9 mouse cellular contexts compared by ENCODE assay signal in the genomic region with DNA sequence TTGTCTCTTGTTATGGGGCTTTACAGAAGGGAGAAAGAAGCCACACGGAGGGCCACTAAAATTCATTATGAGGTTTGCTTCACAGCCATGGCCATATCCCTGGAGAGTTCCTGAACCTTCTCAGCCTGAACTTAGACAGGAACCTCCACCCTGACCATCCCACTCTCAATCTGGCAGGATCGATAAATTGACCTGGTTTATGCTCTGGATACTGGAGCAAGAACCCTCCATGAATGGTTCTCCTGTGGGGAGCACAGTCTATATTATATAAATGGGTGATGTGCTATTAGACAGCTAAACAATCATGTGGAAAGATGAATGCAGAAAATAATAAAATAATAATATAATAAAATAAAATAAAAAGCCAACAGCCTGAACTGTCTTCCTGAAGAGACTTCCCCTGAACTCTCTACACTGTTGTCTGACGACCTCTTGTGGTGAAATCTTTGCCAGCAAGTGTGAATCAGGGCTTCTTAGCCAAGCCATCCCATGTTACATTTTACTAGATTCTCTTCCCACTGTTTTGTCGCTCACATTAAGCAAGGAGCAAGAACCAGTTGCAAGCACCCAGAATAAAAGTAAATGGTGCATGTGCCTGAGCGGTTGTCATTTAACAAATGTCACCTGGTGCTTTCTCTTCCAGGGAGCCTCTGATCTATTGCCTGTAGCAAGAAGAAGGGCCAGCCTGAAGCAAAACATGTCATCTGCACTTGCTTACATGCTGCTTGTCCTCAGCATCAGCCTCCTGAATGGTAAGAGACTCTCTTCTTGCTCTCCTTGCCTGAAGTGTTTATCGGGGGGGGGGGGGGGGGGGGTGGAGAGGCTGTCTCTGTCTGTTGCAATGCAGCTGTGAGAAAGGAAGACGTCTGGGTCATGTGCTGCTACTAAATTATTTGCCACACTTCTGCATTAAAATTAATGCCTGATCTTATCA. TPM values are rescaled to one million over a fixed set of nuclear protein-coding genes. Genes with fewer than 3 reads are reported as not detected.
DNase-seq lines count a peak whose midpoint lies in the region; ATAC-seq lines count a peak whose summit lies in the region.
"Had no signal": no experiment of that assay in that cellular context is flagged by ENCODE, and none has a peak within 500 bp of the region (broad histone marks: within the 10 kb centered on the region; RNA-seq: fewer than 3 reads in every experiment).

No protein-coding gene starts in this region.

- H3K4me1 ChIP-seq in heart, embryonic 12.5 days (replicated peaks), result no peaks in the 10 kb centered on the region
- H3K4me1 ChIP-seq in embryonic facial prominence, embryonic 14.5 days (ENCODE audit: control insufficient read depth, insufficient read depth, low read length), result no peaks in the 10 kb centered on the region
- H3K4me1 ChIP-seq in neural tube, embryonic 13.5 days (replicated peaks), result no peaks in the 10 kb centered on the region
- H3K4me1 ChIP-seq: megakaryocyte, embryonic 14.5 days had no signal

- DNase-seq in heart, adult 8-10 months (ENCODE audit: low spot score), result peak; percentile 41
- DNase-seq in adrenal gland, adult (ENCODE audit: inconsistent age in 2 of 2, low spot score in 1 of 2), result peak; percentile 74 to 91
- DNase-seq in embryonic facial prominence, embryonic 14.5 days (ENCODE audit: low spot score), result peak; percentile 65
- peak; percentile 10 for DNase-seq in hindlimb bud, embryonic 11.5 days (ENCODE audit: extremely low spot score, low read depth, low spot score)
- peak; percentile 52 to 56 for DNase-seq in left cerebral cortex, postnatal 10 days (ENCODE audit: extremely low spot score in 1 of 2, low spot score in 2 of 2)
- peak; percentile 6 to 12 for DNase-seq in thymus, postnatal 36 days

- H3K9ac ChIP-seq in heart, embryonic 12.5 days, result no peak overlapping the region
- H3K9ac ChIP-seq in embryonic facial prominence, embryonic 14.5 days (ENCODE audit: low read depth, low read length), result no peak overlapping the region
- H3K9ac ChIP-seq in neural tube, embryonic 13.5 days, result no peak overlapping the region

- no peak overlapping the region for H3K4me3 ChIP-seq in heart, embryonic 12.5 days
- no peak overlapping the region for H3K4me3 ChIP-seq in embryonic facial prominence, embryonic 14.5 days (ENCODE audit: low read depth, low read length)
- no peak overlapping the region for H3K4me3 ChIP-seq in neural tube, embryonic 13.5 days
- H3K4me3 ChIP-seq: megakaryocyte, embryonic 14.5 days had no signal

- H3K27me3 ChIP-seq in heart, embryonic 12.5 days (replicated peaks), result no peaks in the 10 kb centered on the region
- no peaks in the 10 kb centered on the region for H3K27me3 ChIP-seq in embryonic facial prominence, embryonic 14.5 days (replicated peaks; ENCODE audit: control insufficient read depth, insufficient read depth, low read length)
- H3K27me3 ChIP-seq in neural tube, embryonic 13.5 days, result no peaks in the 10 kb centered on the region
- H3K27me3 ChIP-seq: megakaryocyte, embryonic 14.5 days had no signal

- no peaks in the 10 kb centered on the region for H3K36me3 ChIP-seq in heart, embryonic 12.5 days
- no peaks in the 10 kb centered on the region for H3K36me3 ChIP-seq in embryonic facial prominence, embryonic 14.5 days (ENCODE audit: control insufficient read depth, insufficient read depth, low read length)
- H3K36me3 ChIP-seq in neural tube, embryonic 13.5 days, result no peaks in the 10 kb centered on the region

- WGBS in heart, embryonic 12.5 days, result 50% methylated on average over 7 of the region's 7 CpGs
- 51% methylated on average over 6 of the region's 7 CpGs for WGBS in embryonic facial prominence, embryonic 14.5 days
- 53% methylated on average over 7 of the region's 7 CpGs for WGBS in neural tube, embryonic 13.5 days

- intact Hi-C loops in left cerebral cortex, postnatal 10 days (cut with DNase I), result loop anchor here (5.0 kb wide), 1 partner anchor 856 kb away; no protein-coding TSS in a partner anchor

- H3K27ac ChIP-seq in heart, embryonic 12.5 days (ENCODE audit: poor library complexity, severe bottlenecking), result no peak overlapping the region
- H3K27ac ChIP-seq in embryonic facial prominence, embryonic 14.5 days (replicated peaks; ENCODE audit: low read depth, low read length), result no peak overlapping the region
- H3K27ac ChIP-seq in neural tube, embryonic 13.5 days (replicated peaks), result no peak overlapping the region

- no peak overlapping the region for H3K4me2 ChIP-seq in heart, embryonic 12.5 days
- no peak overlapping the region for H3K4me2 ChIP-seq in embryonic facial prominence, embryonic 14.5 days (ENCODE audit: low read depth, low read length)
- no peak overlapping the region for H3K4me2 ChIP-seq in neural tube, embryonic 13.5 days

- no peak for ATAC-seq in heart, embryonic 12.5 days (ENCODE audit: insufficient number of reproducible peaks, low FRiP score)
- ATAC-seq in embryonic facial prominence, embryonic 14.5 days (ENCODE audit: low read depth), result no peak
- peak; percentile 32 for ATAC-seq in neural tube, embryonic 13.5 days (ENCODE audit: low read depth)

- H3K9me3 ChIP-seq in heart, embryonic 12.5 days (replicated peaks), result no peaks in the 10 kb centered on the region
- H3K9me3 ChIP-seq in embryonic facial prominence, embryonic 14.5 days (ENCODE audit: control insufficient read depth, low read length), result no peaks in the 10 kb centered on the region
- no peaks in the 10 kb centered on the region for H3K9me3 ChIP-seq in neural tube, embryonic 13.5 days
- H3K9me3 ChIP-seq: megakaryocyte, embryonic 14.5 days had no signal

RNA-seq across cellular contexts. Expression of gene Gm21973, which starts 11.4 kb away (rescaled TPM):
- total RNA-seq in heart, adult 8-10 months (2022), result not detected
- not detected in 2 replicates for polyA plus RNA-seq in heart, embryonic 12.5 days (2016; fragmentation: Nextera tagmentation; extraction: Ambion mirVana)
- polyA plus RNA-seq in embryonic facial prominence, embryonic 14.5 days (2014; fragmentation: Nextera tagmentation; extraction: Ambion mirVana), result not detected in 2 replicates
- total RNA-seq in left cerebral cortex, postnatal 10 days (2021), result not detected
- not detected in 2 replicates for polyA plus RNA-seq in neural tube, embryonic 13.5 days (2015; fragmentation: Nextera tagmentation; extraction: Ambion mirVana)

RNA-seq across cellular contexts. Expression of gene Agxt2, which starts 44.5 kb away (rescaled TPM):
- not detected for total RNA-seq in heart, adult 8-10 months (2022)
- polyA plus RNA-seq in heart, embryonic 12.5 days (2016; fragmentation: Nextera tagmentation; extraction: Ambion mirVana), result not detected in 2 replicates
- not detected in 2 replicates for polyA plus RNA-seq in embryonic facial prominence, embryonic 14.5 days (2014; fragmentation: Nextera tagmentation; extraction: Ambion mirVana)
- total RNA-seq in left cerebral cortex, postnatal 10 days (2021), result not detected
- not detected in 2 replicates for polyA plus RNA-seq in neural tube, embryonic 13.5 days (2015; fragmentation: Nextera tagmentation; extraction: Ambion mirVana)

Comparison
In these comparisons a context has a peak if more than half of its experiments do, and no peak if none do; other contexts are left out.
1. DNase-seq: peak in every context shown above with its lines; median percentile 82 in adrenal gland, adult; 65 in embryonic facial prominence, embryonic 14.5 days; 54 in left cerebral cortex, postnatal 10 days; 41 in heart, adult 8-10 months; 10 in hindlimb bud, embryonic 11.5 days; 9 in thymus, postnatal 36 days.